Mouse (Mus musculus): ENCODE measurements around the gene Gm28042. TPM values are rescaled to one million over a fixed set of nuclear protein-coding genes. Genes with fewer than 3 reads are reported as not detected.

Gene Gm28042
- polyA plus RNA-seq (2014; fragmentation: Nextera tagmentation; extraction: Ambion mirVana) = 2.4 and 2.9 TPM in 2 replicates

DNA sequence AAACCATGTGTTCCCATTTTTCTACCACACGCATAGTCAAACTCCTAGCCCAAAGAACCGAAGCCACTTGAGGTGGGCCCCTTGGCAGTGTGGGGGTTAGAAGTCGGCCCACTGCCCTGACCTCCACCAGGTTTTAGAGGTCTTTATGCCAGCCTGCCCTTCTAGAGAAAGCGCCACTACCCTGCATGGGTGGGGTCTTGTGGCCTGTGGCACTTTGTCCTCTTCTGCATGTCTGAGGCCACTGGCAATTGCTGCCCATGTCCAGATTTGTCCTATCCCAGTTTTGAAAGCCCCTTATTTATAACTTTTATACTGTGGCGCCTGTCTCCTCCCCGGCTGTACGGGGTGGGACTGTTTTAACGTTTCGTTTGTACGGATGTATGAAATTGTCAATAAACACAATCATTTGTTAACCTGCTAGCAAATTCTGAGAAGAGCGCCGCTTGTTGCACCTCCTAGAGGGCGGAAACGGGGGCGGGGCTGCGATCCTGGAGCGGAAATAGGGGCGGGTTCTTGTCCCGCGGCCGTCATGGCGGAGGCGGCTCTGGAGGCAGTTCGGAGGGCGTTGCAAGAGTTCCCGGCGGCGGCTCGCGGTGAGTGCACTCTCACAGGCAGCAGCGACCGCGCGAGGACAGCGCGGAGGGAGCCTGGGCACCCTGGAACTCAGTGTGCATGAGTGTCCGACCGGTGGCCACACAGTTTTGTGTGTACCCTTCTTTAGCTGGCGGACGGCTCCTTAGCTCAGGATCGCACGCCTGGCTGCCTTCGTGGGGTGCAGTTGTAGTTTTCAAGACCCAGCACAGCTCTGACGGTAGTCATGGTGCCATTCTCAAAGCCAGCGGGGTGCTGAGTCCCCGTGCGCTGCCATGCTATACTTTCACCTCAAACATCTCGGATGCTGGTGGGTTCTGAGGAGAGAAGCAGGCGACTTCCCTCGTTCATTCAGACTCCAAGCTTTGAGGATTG, at the start of gene Gm28042, which contains the start of gene Jmjd7:
TSS of gene Gm28042 (plus strand) at position 510 of the 966 bp plus-strand sequence.
TSS of gene Jmjd7 (plus strand) at position 500 of the 966 bp plus-strand sequence.
- Histone ChIP-seq H3K9ac (replicated peaks; ENCODE audit: low read length) (peak within 1 kb of the TSS; percentile 89), H3K27me3 (ENCODE audit: control insufficient read depth, insufficient read depth, low read length) (no peaks in the 10 kb centered on the region), H3K4me3 (ENCODE audit: low read depth, low read length) (peak within 1 kb of the TSS; percentile 79), H3K27ac (replicated peaks; ENCODE audit: low read depth, low read length) (peak within 1 kb of the TSS; percentile 71), H3K36me3 (replicated peaks; ENCODE audit: control insufficient read depth, insufficient read depth, low read depth, low read length) (peaks cover 3% of the 10 kb centered on the region), H3K9me3 (replicated peaks; ENCODE audit: control insufficient read depth, low read length) (no peaks in the 10 kb centered on the region), H3K4me1 (ENCODE audit: control insufficient read depth, insufficient read depth, low read length) (no peaks in the 10 kb centered on the region), H3K4me2 (ENCODE audit: low read depth, low read length) (peak within 1 kb of the TSS; percentile 50)
- 5% methylated on average over 50 of the region's 50 CpGs for WGBS
- ATAC-seq (replicated peaks; ENCODE audit: insufficient number of reproducible peaks, low FRiP score, low TSS enrichment, low read depth) (peak; percentile 76), DNase-seq (ENCODE audit: low spot score) (peak; percentile 93)

DNA sequence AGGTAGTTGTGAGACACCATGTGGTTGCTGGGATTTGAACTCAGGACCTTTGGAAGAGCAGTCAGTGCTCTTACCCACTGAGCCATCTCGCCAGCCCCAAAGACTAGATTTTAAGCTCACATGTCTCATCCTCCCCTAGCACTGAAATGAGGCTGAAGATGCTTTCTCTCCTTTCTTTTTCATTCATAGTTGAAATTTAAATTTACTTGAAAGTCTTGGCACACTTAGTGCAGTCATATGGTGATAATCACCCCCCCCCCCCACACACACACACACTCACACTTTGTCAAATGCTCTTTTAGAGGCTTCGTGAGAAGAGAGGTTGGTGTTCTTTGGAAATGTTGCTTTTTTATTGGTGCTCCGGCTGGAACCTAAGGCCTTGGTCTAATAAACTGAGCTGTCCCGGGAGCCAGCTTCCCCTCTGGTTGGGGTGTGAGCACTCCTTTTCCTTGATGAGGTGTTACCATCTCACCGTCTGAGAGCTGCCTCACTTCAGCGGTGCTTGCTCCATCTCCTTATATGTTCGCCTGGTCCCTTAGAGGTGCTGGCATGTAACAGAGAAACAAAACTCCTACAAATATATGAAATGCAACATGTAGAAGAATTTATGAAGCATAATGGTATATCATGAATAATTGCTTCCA, 46.8 kb upstream of the Gm28042 start:
- 84% methylated on average over 7 of the region's 7 CpGs for WGBS
- Histone ChIP-seq H3K9ac (replicated peaks; ENCODE audit: low read length) (no peak overlapping the region), H3K27ac (replicated peaks; ENCODE audit: low read depth, low read length) (no peak overlapping the region), H3K9me3 (replicated peaks; ENCODE audit: control insufficient read depth, low read length) (no peaks in the 10 kb centered on the region), H3K36me3 (replicated peaks; ENCODE audit: control insufficient read depth, insufficient read depth, low read depth, low read length) (no peaks in the 10 kb centered on the region), H3K4me1 (ENCODE audit: control insufficient read depth, insufficient read depth, low read length) (no peaks in the 10 kb centered on the region), H3K27me3 (ENCODE audit: control insufficient read depth, insufficient read depth, low read length) (no peaks in the 10 kb centered on the region), H3K4me3 (ENCODE audit: low read depth, low read length) (no peak overlapping the region), H3K4me2 (ENCODE audit: low read depth, low read length) (no peak overlapping the region)
- no peak for DNase-seq (ENCODE audit: low spot score)
- no peak for ATAC-seq (replicated peaks; ENCODE audit: insufficient number of reproducible peaks, low FRiP score, low TSS enrichment, low read depth)

DNA sequence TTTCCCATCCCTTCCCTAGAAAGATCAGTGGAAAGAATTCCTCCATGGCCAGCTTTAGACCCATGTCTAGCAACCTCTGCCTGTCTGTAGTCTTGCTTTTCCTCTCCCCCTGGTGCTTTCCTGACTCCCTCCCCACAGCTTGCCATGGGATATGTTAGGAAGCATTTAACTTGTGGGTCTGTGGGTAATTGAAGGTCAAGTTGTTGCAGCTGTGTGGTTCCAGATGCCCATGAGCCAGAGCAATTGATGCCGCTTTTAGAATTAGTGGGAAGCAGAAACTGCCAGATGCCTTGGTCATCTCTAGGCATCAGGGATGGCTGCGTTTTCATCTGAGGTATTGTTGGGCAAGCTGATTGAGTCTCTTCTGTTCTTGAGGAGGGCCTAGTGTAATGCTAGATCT, 45.7 kb upstream of the Gm28042 start:
- DNase-seq (ENCODE audit: low spot score) = peak; percentile 73
- Histone ChIP-seq H3K4me1 (ENCODE audit: control insufficient read depth, insufficient read depth, low read length) (no peaks in the 10 kb centered on the region), H3K9me3 (replicated peaks; ENCODE audit: control insufficient read depth, low read length) (no peaks in the 10 kb centered on the region), H3K9ac (replicated peaks; ENCODE audit: low read length) (no peak overlapping the region), H3K27ac (replicated peaks; ENCODE audit: low read depth, low read length) (peak overlapping the region; percentile 47; the same call in 1 of the 2 replicates), H3K4me3 (ENCODE audit: low read depth, low read length) (no peak overlapping the region), H3K4me2 (ENCODE audit: low read depth, low read length) (no peak overlapping the region), H3K36me3 (replicated peaks; ENCODE audit: control insufficient read depth, insufficient read depth, low read depth, low read length) (no peaks in the 10 kb centered on the region), H3K27me3 (ENCODE audit: control insufficient read depth, insufficient read depth, low read length) (no peaks in the 10 kb centered on the region)
- 38% methylated on average over 2 of the region's 2 CpGs for WGBS
- no peak for ATAC-seq (replicated peaks; ENCODE audit: insufficient number of reproducible peaks, low FRiP score, low TSS enrichment, low read depth)

DNA sequence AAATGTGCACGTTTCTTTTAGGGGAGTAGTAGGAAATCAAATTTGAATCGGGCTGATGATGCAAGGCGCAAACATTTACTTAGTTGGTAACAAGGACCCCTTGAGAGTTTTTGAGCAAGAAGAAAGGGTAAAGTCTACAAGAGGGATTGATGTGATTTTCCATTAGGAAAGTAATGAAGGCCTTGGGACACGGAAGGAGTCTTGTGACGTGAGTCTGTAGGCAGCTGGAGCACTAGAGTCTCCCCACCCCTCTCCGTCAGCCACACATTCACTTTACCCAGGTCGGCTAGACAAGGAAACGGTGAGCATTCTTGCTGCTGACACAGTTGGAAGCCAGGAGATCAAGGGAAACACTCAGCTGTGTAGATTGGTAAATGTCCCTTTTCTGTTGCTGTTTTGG, 41.4 kb upstream of the Gm28042 start:
- Histone ChIP-seq H3K4me3 (ENCODE audit: low read depth, low read length) (no peak overlapping the region), H3K36me3 (replicated peaks; ENCODE audit: control insufficient read depth, insufficient read depth, low read depth, low read length) (no peaks in the 10 kb centered on the region), H3K9me3 (replicated peaks; ENCODE audit: control insufficient read depth, low read length) (no peaks in the 10 kb centered on the region), H3K27me3 (ENCODE audit: control insufficient read depth, insufficient read depth, low read length) (no peaks in the 10 kb centered on the region), H3K4me1 (ENCODE audit: control insufficient read depth, insufficient read depth, low read length) (no peaks in the 10 kb centered on the region), H3K4me2 (ENCODE audit: low read depth, low read length) (no peak overlapping the region), H3K9ac (replicated peaks; ENCODE audit: low read length) (no peak overlapping the region), H3K27ac (replicated peaks; ENCODE audit: low read depth, low read length) (no peak overlapping the region)
- no peak for ATAC-seq (replicated peaks; ENCODE audit: insufficient number of reproducible peaks, low FRiP score, low TSS enrichment, low read depth)
- 77% methylated on average over 8 of the region's 8 CpGs for WGBS
- DNase-seq (ENCODE audit: low spot score) = no peak

DNA sequence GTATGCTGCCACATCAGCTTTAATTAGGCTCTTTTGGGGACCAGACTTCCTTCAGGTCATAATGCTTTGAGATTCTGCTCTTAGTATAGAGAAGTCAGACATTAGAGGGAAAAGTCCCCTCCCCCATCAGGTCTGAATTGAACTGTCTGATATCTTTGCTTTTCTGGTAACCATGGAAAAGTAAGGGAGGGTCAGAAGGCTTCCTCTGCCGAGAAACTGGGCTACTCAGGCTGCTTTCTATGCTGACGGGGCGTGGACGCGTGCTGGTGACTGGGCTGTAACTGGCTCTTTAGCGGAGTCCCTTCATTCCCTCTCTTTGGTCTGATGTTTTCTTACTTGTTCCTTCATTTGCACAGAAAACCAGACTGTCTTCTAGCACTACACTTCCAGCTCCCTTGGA, 40.9 kb upstream of the Gm28042 start:
- no peak overlapping the region for H3K4me3 ChIP-seq (ENCODE audit: low read depth, low read length)
- H3K9ac ChIP-seq (replicated peaks; ENCODE audit: low read length) = no peak overlapping the region
- 71% methylated on average over 6 of the region's 6 CpGs for WGBS
- ATAC-seq (replicated peaks; ENCODE audit: insufficient number of reproducible peaks, low FRiP score, low TSS enrichment, low read depth) = no peak
- H3K27ac ChIP-seq (replicated peaks; ENCODE audit: low read depth, low read length) = no peak overlapping the region
- H3K4me2 ChIP-seq (ENCODE audit: low read depth, low read length) = no peak overlapping the region
- no peak for DNase-seq (ENCODE audit: low spot score)
- H3K27me3 ChIP-seq (ENCODE audit: control insufficient read depth, insufficient read depth, low read length) = no peaks in the 10 kb centered on the region
- no peaks in the 10 kb centered on the region for H3K9me3 ChIP-seq (replicated peaks; ENCODE audit: control insufficient read depth, low read length)
- no peaks in the 10 kb centered on the region for H3K4me1 ChIP-seq (ENCODE audit: control insufficient read depth, insufficient read depth, low read length)
- no peaks in the 10 kb centered on the region for H3K36me3 ChIP-seq (replicated peaks; ENCODE audit: control insufficient read depth, insufficient read depth, low read depth, low read length)

DNA sequence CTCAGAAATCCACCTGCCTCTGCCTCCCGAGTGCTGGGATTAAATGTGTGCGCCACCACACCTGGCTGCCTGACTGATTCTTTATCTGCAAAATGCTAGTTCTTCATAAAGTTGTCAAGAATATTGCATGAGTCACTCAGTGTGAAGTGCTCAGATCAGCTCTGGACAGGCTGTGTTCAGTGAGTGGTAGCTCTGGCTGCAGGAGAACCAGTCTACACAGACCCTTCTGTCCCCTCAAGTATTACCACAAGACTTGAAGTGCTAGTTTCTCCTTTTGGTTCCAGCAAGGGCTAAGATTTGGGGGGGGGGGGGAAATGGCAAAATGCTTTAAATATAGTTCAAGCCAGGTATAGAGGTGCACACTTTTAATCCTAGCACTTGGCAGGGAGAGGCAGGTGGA, 39.9 kb upstream of the Gm28042 start:
- H3K4me3 ChIP-seq (ENCODE audit: low read depth, low read length) = no peak overlapping the region
- no peak for DNase-seq (ENCODE audit: low spot score)
- H3K27ac ChIP-seq (replicated peaks; ENCODE audit: low read depth, low read length) = no peak overlapping the region
- H3K4me1 ChIP-seq (ENCODE audit: control insufficient read depth, insufficient read depth, low read length) = no peaks in the 10 kb centered on the region
- 97% methylated on average over 2 of the region's 2 CpGs for WGBS
- no peak overlapping the region for H3K9ac ChIP-seq (replicated peaks; ENCODE audit: low read length)
- H3K27me3 ChIP-seq (ENCODE audit: control insufficient read depth, insufficient read depth, low read length) = no peaks in the 10 kb centered on the region
- no peaks in the 10 kb centered on the region for H3K9me3 ChIP-seq (replicated peaks; ENCODE audit: control insufficient read depth, low read length)
- no peak overlapping the region for H3K4me2 ChIP-seq (ENCODE audit: low read depth, low read length)
- no peak for ATAC-seq (replicated peaks; ENCODE audit: insufficient number of reproducible peaks, low FRiP score, low TSS enrichment, low read depth)
- H3K36me3 ChIP-seq (replicated peaks; ENCODE audit: control insufficient read depth, insufficient read depth, low read depth, low read length) = no peaks in the 10 kb centered on the region

DNA sequence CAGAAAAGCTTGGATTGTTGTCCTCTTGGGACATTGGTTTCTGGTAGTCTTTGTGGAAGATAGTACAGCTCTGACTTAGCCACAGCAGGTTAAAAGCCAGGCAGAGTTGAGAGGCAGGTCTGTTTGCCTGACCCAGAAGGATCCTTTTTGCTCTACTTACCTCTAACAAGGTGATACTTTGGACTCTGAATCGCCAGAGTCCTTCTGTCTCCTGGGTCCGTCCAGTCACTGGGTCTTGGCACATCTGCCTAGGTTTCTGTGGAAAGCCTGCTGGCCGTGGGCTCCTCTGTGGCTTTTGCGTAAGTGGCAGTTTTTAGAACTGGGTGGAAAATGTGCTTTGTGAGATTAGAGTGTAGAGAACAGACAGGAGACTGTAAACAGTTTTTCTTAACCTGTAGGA, 38.3 kb upstream of the Gm28042 start:
- H3K4me2 ChIP-seq (ENCODE audit: low read depth, low read length) = no peak overlapping the region
- DNase-seq (ENCODE audit: low spot score) = no peak
- WGBS = 83% methylated on average over 4 of the region's 4 CpGs
- H3K4me1 ChIP-seq (ENCODE audit: control insufficient read depth, insufficient read depth, low read length) = no peaks in the 10 kb centered on the region
- H3K9ac ChIP-seq (replicated peaks; ENCODE audit: low read length) = no peak overlapping the region
- H3K27me3 ChIP-seq (ENCODE audit: control insufficient read depth, insufficient read depth, low read length) = no peaks in the 10 kb centered on the region
- ATAC-seq (replicated peaks; ENCODE audit: insufficient number of reproducible peaks, low FRiP score, low TSS enrichment, low read depth) = no peak
- no peak overlapping the region for H3K27ac ChIP-seq (replicated peaks; ENCODE audit: low read depth, low read length)
- no peak overlapping the region for H3K4me3 ChIP-seq (ENCODE audit: low read depth, low read length)
- H3K9me3 ChIP-seq (replicated peaks; ENCODE audit: control insufficient read depth, low read length) = no peaks in the 10 kb centered on the region
- no peaks in the 10 kb centered on the region for H3K36me3 ChIP-seq (replicated peaks; ENCODE audit: control insufficient read depth, insufficient read depth, low read depth, low read length)

DNA sequence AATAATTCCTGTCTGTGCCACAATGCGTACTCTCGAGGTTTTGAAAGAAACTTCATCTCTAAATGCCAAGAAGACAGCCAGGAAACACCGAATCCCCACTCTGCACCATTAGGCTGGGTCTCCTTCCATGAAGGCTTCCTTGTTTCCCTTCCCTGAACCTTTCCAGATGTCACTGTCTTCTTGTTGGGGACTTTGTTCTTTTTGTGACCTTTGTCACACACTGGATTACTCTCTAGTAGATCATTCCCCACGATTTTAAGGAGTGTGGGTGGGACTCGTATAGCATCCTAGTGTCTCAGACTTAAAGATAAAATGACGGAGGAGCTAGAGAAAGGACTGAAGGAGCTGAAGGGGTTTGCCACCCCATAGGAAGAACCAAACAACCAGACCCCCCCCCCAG, 36.4 kb upstream of the Gm28042 start:
- H3K4me1 ChIP-seq (ENCODE audit: control insufficient read depth, insufficient read depth, low read length) = no peaks in the 10 kb centered on the region
- H3K9ac ChIP-seq (replicated peaks; ENCODE audit: low read length) = no peak overlapping the region
- no peak overlapping the region for H3K27ac ChIP-seq (replicated peaks; ENCODE audit: low read depth, low read length)
- 75% methylated on average over 6 of the region's 6 CpGs for WGBS
- no peaks in the 10 kb centered on the region for H3K27me3 ChIP-seq (ENCODE audit: control insufficient read depth, insufficient read depth, low read length)
- H3K36me3 ChIP-seq (replicated peaks; ENCODE audit: control insufficient read depth, insufficient read depth, low read depth, low read length) = no peaks in the 10 kb centered on the region
- H3K4me2 ChIP-seq (ENCODE audit: low read depth, low read length) = no peak overlapping the region
- H3K9me3 ChIP-seq (replicated peaks; ENCODE audit: control insufficient read depth, low read length) = no peaks in the 10 kb centered on the region
- H3K4me3 ChIP-seq (ENCODE audit: low read depth, low read length) = no peak overlapping the region
- no peak for ATAC-seq (replicated peaks; ENCODE audit: insufficient number of reproducible peaks, low FRiP score, low TSS enrichment, low read depth)
- no peak for DNase-seq (ENCODE audit: low spot score)

Data from embryonic facial prominence, embryonic 11.5 days (tissue).